Mouse (Mus musculus) limb, embryonic 14.5 days (tissue): ENCODE results near the gene Ttc34. TPM values are rescaled to one million over a fixed set of nuclear protein-coding genes. Genes with fewer than 3 reads are reported as not detected.

ENCODE experiments used
- ATAC-seq: fragments of 200-750 bp; cut with Nextera tagmentation; 2 replicates; pipeline ENCODE4 v1.8.0; 2017; ENCODE audit warnings: low read depth, moderate number of reproducible peaks, moderate TSS enrichment; ENCODE audit not compliant: low FRiP score
- DNase-seq: peaks from one replicate; pipeline ENCODE4 v3.0.0-alpha.2; 2015; ENCODE audit warnings: low spot score
- H3K27ac ChIP-seq: fragments of 300-500 bp; sonication (generic); replicated peaks from 2 replicates; pipeline ENCODE4 v1.5.1; 2014; ENCODE audit warnings: low read depth, mild to moderate bottlenecking, low read length, moderate library complexity, mixed read lengths
- H3K27me3 ChIP-seq: fragments of 300-500 bp; sonication (generic); 2 replicates; pipeline ENCODE4 v1.6.1; 2014; ENCODE audit warnings: low read length, mixed read lengths; ENCODE audit not compliant: control insufficient read depth, insufficient read depth
- H3K36me3 ChIP-seq: fragments of 300-500 bp; sonication (generic); 2 replicates; pipeline ENCODE4 v1.6.1; 2014; ENCODE audit warnings: mild to moderate bottlenecking, low read length, moderate library complexity, mixed read lengths; ENCODE audit not compliant: control insufficient read depth, insufficient read depth
- H3K4me1 ChIP-seq: fragments of 300-500 bp; sonication (generic); 2 replicates; pipeline ENCODE4 v1.6.1; 2014; ENCODE audit warnings: antibody characterized with exemption, low read length, mixed read lengths; ENCODE audit not compliant: control insufficient read depth, insufficient read depth
- H3K4me2 ChIP-seq: fragments of 300-500 bp; sonication (generic); replicated peaks from 2 replicates; pipeline ENCODE4 v1.6.1; 2014; ENCODE audit warnings: low read depth, mild to moderate bottlenecking, low read length, moderate library complexity; ENCODE audit not compliant: severe bottlenecking
- H3K4me3 ChIP-seq: fragments of 300-500 bp; sonication (generic); replicated peaks from 2 replicates; pipeline ENCODE4 v1.5.1; 2014; ENCODE audit warnings: low read length
- H3K9ac ChIP-seq: fragments of 300-500 bp; sonication (generic); 2 replicates; pipeline ENCODE4 v1.6.1; 2014; ENCODE audit warnings: mild to moderate bottlenecking, low read depth, low read length, moderate library complexity; ENCODE audit not compliant: severe bottlenecking
- H3K9me3 ChIP-seq: fragments of 300-500 bp; sonication (generic); 2 replicates; pipeline ENCODE4 v1.6.1; 2016; ENCODE audit warnings: low read length; ENCODE audit not compliant: control insufficient read depth
- POLR2A ChIP-seq: fragments of 200-500 bp; IDR thresholded peaks from 2 replicates; pipeline ENCODE4 v1.8.0; 2012; ENCODE audit warnings: inconsistent platforms, mild to moderate bottlenecking, moderate library complexity, borderline replicate concordance; ENCODE audit not compliant: insufficient read depth, insufficient read length; ENCODE audit errors: extremely low read depth
- WGBS: fragments of 180-500 bp; shearing (Covaris S2); extraction: QIAGEN DNeasy Blood & Tissue Kit; methylation state at CpG from one replicate; pipeline ENCODE4 v1.1.7; 2014; 5-methylcytosine and 5-hydroxymethylcytosine counted together
- polyA plus RNA-seq, 2 experiments: library from polyadenylated mRNA; depleted of rRNA in 1 of 2; stranded (reverse) in 1 of 2; unstranded in 1 of 2; fragments of >200 nt; fragmentation: Nextera tagmentation in 1 of 2; extraction: Ambion mirVana in 1 of 2; gene quantifications; 2 replicates each; pipeline versions ENCODE4 v1.2.1 to v1.2.3; 2012 to 2014

Gene Ttc34
- polyA plus RNA-seq, 2 experiments, result 0.09 to 0.10 TPM

DNA sequence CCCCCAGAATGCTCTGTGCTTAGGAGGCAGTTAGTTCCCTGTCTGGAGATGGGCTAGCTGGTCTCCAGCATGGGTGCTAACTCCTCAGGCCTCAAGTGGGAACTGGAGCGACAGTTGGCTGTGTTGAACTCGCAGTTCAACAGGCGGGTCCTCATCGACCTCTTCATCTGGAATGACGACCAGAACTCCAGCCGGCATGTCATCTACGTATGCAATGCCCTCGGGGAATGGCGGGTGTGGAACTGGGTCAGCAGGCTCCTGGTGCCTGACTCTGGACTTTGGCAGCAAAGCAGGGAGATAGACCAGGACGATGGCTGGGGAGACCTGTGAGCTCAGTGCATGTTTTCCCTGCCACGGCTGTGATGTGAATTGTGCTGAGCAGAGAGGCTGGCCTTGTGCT lies 48.2 kb downstream of the Ttc34 start:
- no peaks in the 10 kb centered on the region for H3K27me3 ChIP-seq
- WGBS, result 69% methylated on average over 11 of the region's 11 CpGs
- no peak for DNase-seq

GRCm38 (mm10) chr4:154886876-154887592 lies 49.8 kb downstream of the Ttc34 start:
- WGBS, result 56% methylated on average over 11 of the region's 13 CpGs
- no peak for TF ChIP-seq POLR2A
- Histone ChIP-seq H3K4me1 (no peaks in the 10 kb centered on the region), H3K27ac (no peak overlapping the region), H3K27me3 (no peaks in the 10 kb centered on the region), H3K4me2 (no peak overlapping the region), H3K9me3 (no peaks in the 10 kb centered on the region), H3K36me3 (no peaks in the 10 kb centered on the region), H3K9ac (no peak overlapping the region), H3K4me3 (no peak overlapping the region)
- ATAC-seq, result peak; percentile 54; the same call in 1 of the 2 replicates
- DNase-seq, result no peak

More for the DNA sequence above, 48.2 kb downstream of the Ttc34 start:
- Histone ChIP-seq H3K27ac (no peak overlapping the region), H3K4me3 (no peak overlapping the region), H3K4me1 (no peaks in the 10 kb centered on the region), H3K4me2 (no peak overlapping the region), H3K9ac (no peak overlapping the region), H3K9me3 (no peaks in the 10 kb centered on the region), H3K36me3 (no peaks in the 10 kb centered on the region)
- ATAC-seq, result no peak
- TF ChIP-seq POLR2A, result no peak

DNA sequence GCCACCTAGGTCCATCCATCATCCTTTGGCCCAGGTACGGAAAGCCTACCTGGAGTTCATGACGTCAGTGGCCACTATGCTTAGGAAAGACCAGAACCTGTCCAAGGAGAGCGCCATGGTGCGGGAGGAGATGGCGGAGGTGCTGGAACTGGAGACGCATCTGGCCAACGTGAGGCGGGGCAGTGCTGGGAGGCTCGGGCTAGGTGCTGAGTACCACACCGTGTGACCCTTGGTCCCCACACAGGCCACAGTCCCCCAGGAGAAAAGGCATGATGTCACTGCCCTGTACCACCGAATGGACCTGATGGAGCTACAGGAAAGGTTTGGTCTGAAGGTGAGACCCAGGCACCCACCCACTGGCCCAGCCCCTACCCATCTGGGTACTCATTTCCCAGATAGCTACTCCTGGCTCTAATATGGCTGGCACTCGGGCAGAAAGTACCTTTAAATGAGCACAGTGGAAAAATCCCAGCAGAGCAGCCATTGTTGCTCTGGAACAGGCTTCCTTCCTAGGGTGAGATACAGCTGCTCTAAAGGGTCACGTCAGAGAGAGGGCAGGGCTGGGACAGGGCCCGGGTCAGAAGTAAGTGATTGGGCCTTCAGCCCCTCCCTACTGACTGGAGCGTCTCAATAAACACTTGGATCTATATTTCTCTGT lies 50.5 kb downstream of the Ttc34 start:
- no peaks in the 10 kb centered on the region for H3K9me3 ChIP-seq
- TF ChIP-seq POLR2A, result no peak
- no peaks in the 10 kb centered on the region for H3K36me3 ChIP-seq
- DNase-seq (no peak), ATAC-seq (no peak)
- H3K4me2 ChIP-seq, result no peak overlapping the region
- H3K4me1 ChIP-seq, result no peaks in the 10 kb centered on the region
- H3K27ac ChIP-seq, result no peak overlapping the region
- no peak overlapping the region for H3K9ac ChIP-seq
- 82% methylated on average over 15 of the region's 15 CpGs for WGBS
- no peak overlapping the region for H3K4me3 ChIP-seq
- H3K27me3 ChIP-seq, result no peaks in the 10 kb centered on the region

DNA sequence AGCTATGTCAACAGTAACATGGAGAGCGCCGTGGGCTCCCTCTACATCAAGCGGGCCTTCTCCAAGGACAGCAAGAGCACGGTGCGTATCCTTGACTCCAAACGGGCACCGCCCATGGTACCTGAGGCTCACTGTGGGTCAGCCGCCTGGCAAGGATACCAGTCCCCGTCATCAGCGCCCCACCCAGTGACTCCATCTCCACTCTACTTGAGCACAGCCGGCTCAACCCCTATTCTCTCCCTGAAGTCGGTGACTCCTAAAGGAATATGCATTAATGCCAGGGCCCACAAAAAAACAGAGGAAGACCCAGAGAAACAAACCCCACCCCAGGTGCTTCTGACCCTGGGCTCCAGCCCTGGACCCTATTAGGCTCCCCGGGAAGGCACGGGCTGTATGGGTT lies 53.6 kb downstream of the Ttc34 start:
- Histone ChIP-seq H3K27ac (no peak overlapping the region), H3K4me2 (no peak overlapping the region), H3K4me3 (no peak overlapping the region), H3K9ac (no peak overlapping the region), H3K4me1 (no peaks in the 10 kb centered on the region), H3K9me3 (no peaks in the 10 kb centered on the region), H3K27me3 (no peaks in the 10 kb centered on the region), H3K36me3 (no peaks in the 10 kb centered on the region)
- DNase-seq (no peak), ATAC-seq (no peak)
- 88% methylated on average over 14 of the region's 14 CpGs for WGBS
- TF ChIP-seq POLR2A, result no peak

DNA sequence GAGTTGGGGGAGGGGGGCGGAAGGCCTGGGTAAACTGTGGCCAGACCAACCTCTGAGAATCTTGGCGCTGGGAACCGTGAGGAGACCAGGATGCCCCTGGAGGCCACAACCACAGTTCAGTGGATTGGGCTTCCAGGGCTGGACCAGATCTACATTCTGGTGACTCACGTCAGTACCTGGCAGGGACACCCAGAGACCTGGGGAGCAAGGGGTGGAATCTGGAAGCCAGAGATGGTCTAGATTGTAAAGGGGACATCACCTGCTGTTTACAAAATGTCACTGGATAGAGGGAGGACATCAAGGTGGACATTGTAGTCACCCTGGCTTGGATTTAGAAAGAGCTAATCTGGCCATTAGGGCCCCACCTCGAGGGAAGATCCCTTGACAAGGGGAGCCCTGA lies 58.3 kb downstream of the Ttc34 start:
- H3K9ac ChIP-seq, result no peak overlapping the region
- TF ChIP-seq POLR2A, result no peak
- no peak overlapping the region for H3K4me3 ChIP-seq
- no peaks in the 10 kb centered on the region for H3K36me3 ChIP-seq
- no peaks in the 10 kb centered on the region for H3K27me3 ChIP-seq
- no peak overlapping the region for H3K27ac ChIP-seq
- no peaks in the 10 kb centered on the region for H3K9me3 ChIP-seq
- no peak overlapping the region for H3K4me2 ChIP-seq
- DNase-seq (no peak), ATAC-seq (no peak)
- 85% methylated on average over 5 of the region's 5 CpGs for WGBS
- H3K4me1 ChIP-seq, result peaks cover 14% of the 10 kb centered on the region
